Mouse (Mus musculus) testis, adult 2 months (tissue): Measurements from ENCODE around the gene Samd15.

Experiments used
- CTCF ChIP-seq: fragments of 200-500 bp; IDR thresholded peaks from 2 replicates; pipeline ENCODE4 v1.5.1; 2012; ENCODE audit warnings: low read depth, mild to moderate bottlenecking, inconsistent platforms, low read length, moderate library complexity; ENCODE audit not compliant: control insufficient read depth, insufficient read depth, insufficient replicate concordance
- POLR2A ChIP-seq: fragments of 200-500 bp; IDR thresholded peaks from 2 replicates; pipeline ENCODE4 v1.6.1; 2012; ENCODE audit warnings: low read depth, mild to moderate bottlenecking, inconsistent platforms, low read length, moderate library complexity; ENCODE audit not compliant: control insufficient read depth

DNA sequence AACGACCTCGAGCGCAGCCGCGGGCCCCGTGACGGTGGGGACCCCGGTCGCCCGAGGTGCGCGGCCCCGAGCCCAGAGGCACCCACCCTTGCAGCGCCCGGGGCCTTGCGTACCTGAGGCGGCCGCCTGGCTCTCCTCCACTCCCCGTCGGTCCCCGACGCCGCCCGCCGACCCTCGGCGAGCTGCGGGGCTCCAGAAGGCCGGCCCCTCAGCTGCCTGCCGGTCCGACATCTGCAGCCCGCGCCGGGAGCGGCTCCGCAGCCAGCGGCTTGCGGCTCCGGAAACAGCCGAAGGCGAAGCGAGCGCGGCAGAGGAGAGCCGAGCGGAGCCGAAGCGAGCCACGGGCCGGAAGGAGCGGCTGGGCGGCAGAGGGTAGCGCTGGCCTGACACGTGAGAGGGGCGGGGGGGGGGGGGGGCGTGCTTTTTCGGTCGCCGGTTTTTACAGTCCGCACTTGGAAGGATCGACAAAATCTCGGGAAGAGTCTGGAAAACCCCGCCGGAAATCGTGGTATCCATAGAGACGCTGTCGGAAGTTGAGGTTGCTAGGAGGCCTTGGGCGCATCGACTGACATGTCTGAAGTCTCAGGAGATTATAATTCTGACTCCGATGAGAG, 557 bp downstream of the Samd15 start, which contains the start of gene Tmed8:
- TF ChIP-seq POLR2A, result no peak; the same call in 1 of the 2 replicates
- TF ChIP-seq CTCF, result no peak
